Mouse (Mus musculus): ENCODE results near the gene Spaar. TPM values are rescaled to one million over a fixed set of nuclear protein-coding genes. Genes with fewer than 3 reads are reported as not detected.

The Spaar gene
- polyA plus RNA-seq, 1 experiment from 2014 or later = 0.42 TPM

Other genes with a start within 250 kb of the Spaar start
- gene Sit1, start 246.3 kb upstream of the Spaar start, polyA plus RNA-seq (2015; fragmentation: Nextera tagmentation; extraction: Ambion mirVana) = 2.0 and 3.9 TPM in 2 replicates
- gene Ccdc107, start 237.1 kb upstream of the Spaar start, polyA plus RNA-seq (2015; fragmentation: Nextera tagmentation; extraction: Ambion mirVana) = 76.9 and 81.5 TPM in 2 replicates
- 38.9 and 43.4 TPM in 2 replicates for gene Arhgef39, start 230.3 kb upstream of the Spaar start, polyA plus RNA-seq (2015; fragmentation: Nextera tagmentation; extraction: Ambion mirVana)
- 3.5 and 3.8 TPM in 2 replicates for gene Car9, start 223.1 kb upstream of the Spaar start, polyA plus RNA-seq (2015; fragmentation: Nextera tagmentation; extraction: Ambion mirVana)
- 162 and 177 TPM in 2 replicates for gene Tpm2, start 206.3 kb upstream of the Spaar start, polyA plus RNA-seq (2015; fragmentation: Nextera tagmentation; extraction: Ambion mirVana)
- gene Creb3, start 167.7 kb upstream of the Spaar start, polyA plus RNA-seq (2015; fragmentation: Nextera tagmentation; extraction: Ambion mirVana) = 60.3 and 61.8 TPM in 2 replicates
- gene Tln1, start 167.3 kb upstream of the Spaar start, polyA plus RNA-seq (2015; fragmentation: Nextera tagmentation; extraction: Ambion mirVana) = 68.7 and 80.0 TPM in 2 replicates
- gene Rgp1, start 151.3 kb upstream of the Spaar start, polyA plus RNA-seq (2015; fragmentation: Nextera tagmentation; extraction: Ambion mirVana) = 20.9 and 21.7 TPM in 2 replicates
- gene Gba2, start 151.2 kb upstream of the Spaar start, polyA plus RNA-seq (2015; fragmentation: Nextera tagmentation; extraction: Ambion mirVana) = 22.7 TPM in 2 replicates
- 0.89 and 1.1 TPM in 2 replicates for gene Msmp, start 145.5 kb upstream of the Spaar start, polyA plus RNA-seq (2015; fragmentation: Nextera tagmentation; extraction: Ambion mirVana)
- 9.1 and 9.7 TPM in 2 replicates for gene Npr2, start 98.1 kb upstream of the Spaar start, polyA plus RNA-seq (2015; fragmentation: Nextera tagmentation; extraction: Ambion mirVana)
- gene Spag8, start 76.4 kb upstream of the Spaar start, polyA plus RNA-seq (2015; fragmentation: Nextera tagmentation; extraction: Ambion mirVana) = 1.2 and 1.3 TPM in 2 replicates
- gene Hint2, start 73.6 kb upstream of the Spaar start, polyA plus RNA-seq (2015; fragmentation: Nextera tagmentation; extraction: Ambion mirVana) = 172 and 185 TPM in 2 replicates
- gene Tmem8b, start 61.1 kb upstream of the Spaar start, polyA plus RNA-seq (2015; fragmentation: Nextera tagmentation; extraction: Ambion mirVana) = 3.6 and 3.9 TPM in 2 replicates
- 1.6 and 2.9 TPM in 2 replicates for gene Fam221b, start 60.9 kb upstream of the Spaar start, polyA plus RNA-seq (2015; fragmentation: Nextera tagmentation; extraction: Ambion mirVana)
- gene Olfr70, start 29.2 kb upstream of the Spaar start, polyA plus RNA-seq (2015; fragmentation: Nextera tagmentation; extraction: Ambion mirVana) = not detected in 2 replicates
- not detected in 2 replicates for gene Olfr71, start 19.8 kb upstream of the Spaar start, polyA plus RNA-seq (2015; fragmentation: Nextera tagmentation; extraction: Ambion mirVana)
- gene Hrct1, start 2.8 kb upstream of the Spaar start, polyA plus RNA-seq (2015; fragmentation: Nextera tagmentation; extraction: Ambion mirVana) = 1.4 and 1.7 TPM in 2 replicates
- gene Olfr159, start 41.0 kb downstream of the Spaar start, polyA plus RNA-seq (2015; fragmentation: Nextera tagmentation; extraction: Ambion mirVana) = not detected in 2 replicates
- not detected in 2 replicates for gene Olfr156, start 93.9 kb downstream of the Spaar start, polyA plus RNA-seq (2015; fragmentation: Nextera tagmentation; extraction: Ambion mirVana)
- gene Olfr157, start 110.2 kb downstream of the Spaar start, polyA plus RNA-seq (2015; fragmentation: Nextera tagmentation; extraction: Ambion mirVana) = not detected in 2 replicates
- not detected in 2 replicates for gene Olfr155, start 121.5 kb downstream of the Spaar start, polyA plus RNA-seq (2015; fragmentation: Nextera tagmentation; extraction: Ambion mirVana)
- 8.6 and 8.9 TPM in 2 replicates for gene Reck, start 145.5 kb downstream of the Spaar start, polyA plus RNA-seq (2015; fragmentation: Nextera tagmentation; extraction: Ambion mirVana)
- gene Glipr2, start 227.4 kb downstream of the Spaar start, polyA plus RNA-seq (2015; fragmentation: Nextera tagmentation; extraction: Ambion mirVana) = 51.4 and 53.7 TPM in 2 replicates

Measured in heart, embryonic 16.5 days (tissue).